ENCODE assay signal across 15 mouse cellular contexts in genomic region chrX:38583261-38583660, GRCm38 (mm10).
"Had no signal": no experiment of that assay in that cellular context is flagged by ENCODE, and none has a peak within 500 bp of the region (broad histone marks: within the 10 kb centered on the region; RNA-seq: fewer than 3 reads in every experiment).

No protein-coding gene starts in this region.

- H3K36me3 ChIP-seq: lung, embryonic 15.5 days had no signal

- H3K27ac ChIP-seq: kidney, postnatal 0 days; layer of hippocampus, adult 2 months; lung, embryonic 15.5 days had no signal

- H3K9ac ChIP-seq: lung, embryonic 15.5 days had no signal

- H3K4me2 ChIP-seq: lung, embryonic 15.5 days; midbrain, embryonic 11.5 days had no signal

- H3K9me3 ChIP-seq: lung, embryonic 15.5 days had no signal

- DNase-seq: kidney, adult 2 months; kidney, postnatal 25 days; layer of hippocampus, adult 9-11 months; lung, adult 18-20 months; lung, postnatal 10 days; lung, postnatal 36 days; midbrain, embryonic 14.5 days; thymus, adult 2 months; thymus, postnatal 14 days; thymus, postnatal 4 days had no signal

- H3K4me3 ChIP-seq: layer of hippocampus, adult 2 months; lung, embryonic 15.5 days had no signal

- H3K4me1 ChIP-seq: lung, embryonic 15.5 days had no signal

- H3K27me3 ChIP-seq: lung, embryonic 15.5 days had no signal

- ATAC-seq: intestine, postnatal 0 days had no signal
